Mouse (Mus musculus) lung, postnatal 10 days (tissue): ENCODE results near the gene Hnrnph1.

Experiments used
- DNase-seq: peaks from one replicate; pipeline ENCODE4 v3.0.0; 2021

Gene Hnrnph1

DNA sequence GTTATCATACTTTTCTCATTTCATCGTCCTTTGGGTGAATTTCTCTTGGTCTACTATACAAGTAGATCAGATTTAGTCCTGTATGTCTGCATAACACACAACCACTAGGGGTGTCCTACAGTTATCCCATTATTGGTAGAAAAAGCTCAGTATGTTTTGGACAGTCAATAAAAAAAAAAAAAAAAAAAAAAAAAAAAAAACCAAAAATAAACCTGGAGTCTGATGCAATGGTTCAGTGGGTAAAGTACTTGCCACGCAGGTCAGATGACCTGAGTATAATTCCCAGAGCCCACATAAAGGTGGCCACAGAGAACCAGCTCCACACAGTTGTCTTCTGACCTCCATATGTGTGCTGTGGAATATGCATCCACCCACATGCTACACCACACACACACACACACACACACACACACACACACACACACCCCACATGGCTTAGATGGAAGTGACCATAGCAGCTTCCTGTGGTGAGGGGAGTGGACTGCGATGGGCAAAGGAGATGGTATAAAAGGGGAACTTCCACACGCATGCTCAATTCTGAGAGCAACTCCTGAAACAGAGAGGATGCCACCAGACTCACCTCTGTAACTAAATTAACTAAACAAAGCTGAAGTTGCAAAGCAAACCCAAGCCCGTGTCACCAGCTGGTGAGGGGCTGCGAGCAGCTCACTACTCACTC, 38.9 kb downstream of the Hnrnph1 start:
- DNase-seq = no peak

DNA sequence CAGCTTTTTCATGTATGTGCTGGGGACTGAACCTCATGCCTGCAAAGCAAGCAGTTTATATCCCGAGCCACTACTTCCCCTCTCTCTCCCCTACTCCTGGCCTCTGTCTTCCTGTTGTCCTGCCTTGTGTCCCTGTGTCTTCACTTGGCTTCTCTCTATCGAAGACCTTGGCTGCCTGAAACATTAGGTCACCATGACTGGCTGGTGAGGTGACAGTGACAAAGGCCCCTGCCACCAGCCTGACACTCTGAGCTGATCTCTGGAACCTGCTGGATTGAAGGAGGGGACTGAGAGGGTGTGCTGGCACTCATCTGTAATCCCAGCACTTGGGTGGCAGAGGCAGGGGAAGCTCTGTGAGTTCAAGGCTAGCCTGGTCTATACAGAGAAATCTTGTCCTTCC, 41.1 kb downstream of the Hnrnph1 start:
- DNase-seq = no peak

DNA sequence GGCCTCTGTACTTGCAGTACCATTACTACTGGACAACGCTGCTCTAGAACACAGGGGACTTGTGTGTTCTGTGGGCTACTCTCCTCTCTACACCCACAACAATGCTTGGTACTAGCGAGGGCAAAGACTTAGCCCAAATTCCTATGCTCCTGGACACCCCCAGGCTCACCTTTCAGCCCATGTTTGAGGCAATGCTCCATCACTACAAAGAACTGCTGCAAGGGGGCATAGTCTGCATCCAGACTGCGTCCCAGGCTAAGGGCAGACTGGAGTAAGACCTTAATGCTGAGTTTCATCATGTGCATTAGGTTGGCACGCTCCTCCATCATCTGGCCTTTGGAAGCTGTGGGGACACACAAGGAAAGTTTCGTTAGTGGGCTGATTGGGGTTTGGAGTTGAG, 44.7 kb downstream of the Hnrnph1 start:
- no peak for DNase-seq

DNA sequence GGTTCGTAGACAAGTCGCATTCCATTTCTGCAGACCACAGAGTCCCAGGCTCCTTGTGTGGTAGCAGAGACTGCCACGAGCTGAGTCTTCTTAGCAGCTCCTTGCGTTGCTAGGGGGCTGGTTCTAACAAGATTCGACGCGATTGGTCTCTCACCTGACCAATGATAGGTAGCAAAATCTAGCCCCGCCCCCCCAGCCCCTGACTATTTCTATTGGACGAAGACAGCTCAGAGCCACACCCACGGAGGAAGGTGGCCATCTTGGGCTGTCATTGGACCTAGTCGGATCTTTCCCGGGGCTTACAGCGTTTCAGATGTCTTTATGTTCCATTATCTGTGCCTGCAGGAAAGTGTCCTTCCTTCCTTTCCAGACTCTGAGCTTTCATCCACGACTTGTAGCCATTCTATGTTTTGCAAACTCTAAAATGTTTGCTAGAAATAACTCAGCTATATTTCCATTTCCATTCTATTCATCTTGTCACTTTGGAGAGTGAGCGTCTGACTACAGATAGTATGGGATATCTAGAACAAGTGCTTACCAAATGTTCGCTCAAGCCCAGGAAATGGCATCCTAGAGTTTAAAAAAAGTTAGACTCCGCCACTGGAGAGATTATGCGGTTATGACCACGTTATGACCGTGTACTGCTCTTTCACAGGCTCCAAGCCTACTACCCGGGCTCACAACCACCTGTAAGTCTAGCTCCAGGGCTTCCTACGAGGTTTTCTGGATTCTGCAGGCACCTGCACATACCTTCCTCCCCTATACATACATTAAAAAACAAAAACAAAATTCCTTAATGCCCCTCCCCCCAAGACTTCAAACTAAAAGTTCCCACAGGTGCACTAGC, 45.4 kb downstream of the Hnrnph1 start:
- peak; percentile 80 for DNase-seq

DNA sequence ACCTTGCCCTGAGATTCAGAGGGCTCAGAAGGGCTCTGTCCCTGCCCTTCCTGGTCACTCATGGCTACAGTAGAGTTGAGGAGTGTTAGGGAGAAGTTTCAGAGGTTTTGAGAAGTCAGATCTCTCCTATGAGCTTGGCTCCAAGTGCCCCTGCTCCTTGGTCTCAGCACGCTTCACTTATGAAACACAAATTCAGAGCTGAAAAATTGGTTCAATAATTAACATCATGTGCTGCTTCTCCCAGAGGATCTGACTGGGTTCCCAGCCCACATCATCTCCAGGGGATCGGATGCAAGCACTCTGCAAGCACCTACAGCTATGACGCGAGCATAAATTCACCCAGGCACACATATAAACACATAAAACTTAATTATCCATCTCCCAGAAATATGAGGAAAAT, 49.3 kb downstream of the Hnrnph1 start:
- no peak for DNase-seq

DNA sequence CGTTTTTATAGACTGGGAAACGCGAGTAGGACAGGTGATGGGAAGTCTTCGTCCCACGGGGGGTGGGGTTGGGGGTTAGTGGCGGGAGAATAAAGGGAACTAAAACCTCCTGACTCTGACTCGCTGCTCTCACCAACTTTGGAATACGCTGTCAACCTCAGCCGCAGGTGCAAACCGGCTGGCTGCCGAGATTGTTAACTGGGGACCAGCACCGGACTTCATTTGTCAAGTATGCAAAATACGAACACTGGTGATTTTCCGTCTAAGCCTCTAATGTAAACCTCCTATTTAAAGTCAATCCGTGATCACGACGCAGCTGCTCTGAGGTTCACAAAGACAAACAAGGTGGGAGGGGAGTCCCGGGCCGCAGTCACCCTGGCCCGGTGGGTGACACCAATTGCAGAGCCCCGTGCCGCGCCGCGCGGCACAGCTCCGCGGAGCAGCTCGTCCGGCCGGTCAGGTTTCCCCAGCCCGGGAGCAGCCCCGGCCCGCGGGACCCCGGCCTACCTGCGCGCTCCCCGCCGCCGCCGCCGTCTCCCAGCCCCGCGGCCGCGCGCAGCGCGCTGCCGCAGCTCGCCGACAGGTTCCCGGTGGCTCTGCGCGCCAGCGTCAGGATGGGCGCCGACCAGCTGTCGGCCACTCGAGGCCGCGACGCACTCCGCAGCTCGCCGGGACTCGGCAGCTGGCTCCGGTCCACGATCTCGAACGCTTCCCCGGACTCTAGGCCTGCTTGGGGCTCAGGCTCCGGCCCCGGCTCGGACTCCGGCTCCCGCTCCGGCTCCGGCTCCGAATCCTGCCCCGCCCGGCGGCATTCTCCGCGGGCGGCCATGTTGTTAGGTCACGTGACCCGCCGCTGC, 53.7 kb downstream of the Hnrnph1 start, which contains the start of gene Rufy1:
Gene Rufy1 (minus strand): TSS at position 849 of the 857 bp plus-strand sequence.
- DNase-seq = peak; percentile 88

DNA sequence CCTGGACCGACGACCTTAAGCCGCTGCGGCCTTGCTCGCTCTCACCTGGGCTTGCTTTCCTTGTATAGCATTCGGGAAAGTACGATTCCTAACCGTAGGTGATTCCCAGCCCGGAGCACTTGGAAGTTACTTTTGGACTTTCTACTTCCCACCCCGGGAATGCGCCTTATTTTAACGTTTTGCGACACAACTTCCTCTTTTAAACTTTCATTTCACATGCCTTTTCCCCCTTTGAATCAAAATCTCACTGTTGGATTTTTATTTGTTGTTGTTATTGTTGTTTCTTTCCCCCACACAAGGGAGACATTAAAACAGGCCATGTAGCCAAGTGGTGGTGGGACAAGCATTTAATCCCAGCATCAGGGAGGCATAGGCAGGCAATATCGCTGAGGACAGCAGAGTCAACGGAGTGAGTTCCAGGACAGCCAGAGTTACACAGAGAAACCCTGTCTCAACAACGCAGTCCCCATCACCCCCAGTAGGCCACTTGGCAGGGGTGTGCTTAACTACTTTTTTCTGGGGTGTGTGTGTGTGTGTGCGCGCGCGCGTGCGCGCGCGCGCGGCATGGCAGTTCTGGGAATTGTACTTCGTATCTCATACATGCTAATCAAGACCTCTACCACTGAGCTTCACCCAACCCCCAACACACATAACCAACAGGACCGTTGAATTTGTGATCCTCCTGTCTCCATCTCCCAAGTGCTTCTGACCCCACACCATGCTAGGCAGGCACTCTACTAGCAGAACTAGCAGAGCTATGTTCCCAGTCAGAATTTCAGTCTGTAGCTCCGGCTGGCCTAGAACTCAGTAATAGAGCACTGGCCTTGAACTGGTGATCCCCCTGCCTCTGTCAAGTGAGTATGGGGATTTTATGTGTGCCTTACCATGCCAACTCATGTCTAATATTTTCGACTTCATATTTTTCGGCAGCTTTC, 54.6 kb downstream of the Hnrnph1 start:
- DNase-seq = peak; percentile 19

DNA sequence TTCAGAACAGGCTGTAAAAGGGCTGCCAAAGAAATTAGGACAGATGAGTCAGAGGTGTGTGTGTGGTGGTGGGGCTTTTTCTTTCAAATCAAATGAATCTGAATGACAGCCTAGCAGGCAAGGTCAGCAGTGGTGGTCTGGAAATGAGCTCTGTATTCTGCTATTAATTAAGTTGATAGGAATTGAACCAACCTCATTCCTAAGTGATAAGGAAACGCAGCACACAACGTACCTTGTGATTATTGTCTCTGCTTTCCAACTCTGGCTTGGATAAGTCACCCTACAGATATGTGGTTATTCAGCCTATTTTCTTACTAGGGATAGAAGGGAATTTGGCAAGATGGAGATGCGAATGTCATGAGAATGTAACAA, 55.3 kb downstream of the Hnrnph1 start:
- DNase-seq = no peak

DNA sequence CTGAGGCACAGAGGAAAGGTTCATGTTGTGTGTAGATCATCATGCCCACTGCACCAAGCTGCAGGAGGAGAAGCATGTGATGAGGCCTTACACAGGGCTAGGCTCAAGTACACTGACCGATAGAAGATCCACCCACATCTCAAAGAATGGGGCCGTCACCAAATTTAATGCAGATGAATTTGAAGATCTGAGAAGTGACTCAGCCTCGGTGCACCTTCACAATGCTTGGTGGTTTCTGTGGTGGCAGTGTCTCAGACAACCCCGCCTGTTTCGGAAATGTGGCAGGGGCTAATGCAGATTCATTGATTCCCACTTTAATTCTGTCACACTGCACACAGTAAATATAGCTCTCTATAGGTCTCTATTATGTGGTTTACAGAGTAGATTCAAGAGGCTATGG, 56.1 kb downstream of the Hnrnph1 start:
- no peak for DNase-seq
